8 mouse cellular contexts compared by ENCODE assay signal in the genomic region with DNA sequence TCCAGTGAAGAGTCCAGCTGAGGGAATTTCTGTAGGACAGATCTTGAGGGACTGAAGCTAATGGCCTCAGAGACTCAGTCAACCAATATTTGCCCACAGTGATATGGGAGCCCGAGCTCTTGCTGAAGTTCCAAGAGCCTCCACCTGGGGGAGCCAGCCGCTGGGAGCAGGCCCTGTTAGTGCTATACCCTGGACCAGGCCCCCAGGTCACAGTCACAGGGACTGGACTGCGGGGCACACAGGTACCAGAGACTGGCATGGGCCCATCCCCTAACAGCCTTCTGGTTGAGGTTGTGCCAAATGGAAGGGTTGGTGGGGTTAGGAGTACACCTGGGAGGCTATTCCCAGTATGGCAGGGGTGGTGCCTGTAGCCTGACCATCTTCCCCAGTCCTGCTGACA. TPM values are rescaled to one million over a fixed set of nuclear protein-coding genes. Genes with fewer than 3 reads are reported as not detected.
A peak's percentile ranks its signal among the peaks of the same experiment; 100 is the strongest.
DNase-seq lines count a peak whose midpoint lies in the region; ATAC-seq and TF ChIP-seq lines count a peak whose summit lies in the region.

No protein-coding gene starts in this region.

- TF ChIP-seq POLR2A in cerebellum, adult 2 months (IDR thresholded peaks at IDR 0.05; ENCODE audit: borderline replicate concordance, insufficient read depth, low read length): no peak

- intact Hi-C loops in heart, postnatal 25 days (cut with DNase I): loop anchor here (5.0 kb wide), 1 partner anchor 59 kb away; no protein-coding TSS in a partner anchor
- intact Hi-C loops in left cerebral cortex, postnatal 14 days (cut with DNase I): loop anchor here (5.0 kb wide), 1 partner anchor 71 kb away; no protein-coding TSS in a partner anchor

- no peak overlapping the region for H3K4me3 ChIP-seq in cerebellum, adult 2 months (replicated peaks; ENCODE audit: insufficient read depth, low read depth, low read length)
- H3K4me3 ChIP-seq in forebrain, embryonic 16.5 days (replicated peaks; ENCODE audit: low read length): no peak overlapping the region
- H3K4me3 ChIP-seq in hindbrain, embryonic 14.5 days (replicated peaks; ENCODE audit: low read length): no peak overlapping the region

- H3K9me3 ChIP-seq in forebrain, embryonic 16.5 days (ENCODE audit: control insufficient read depth, low read length): no peaks in the 10 kb centered on the region
- no peaks in the 10 kb centered on the region for H3K9me3 ChIP-seq in hindbrain, embryonic 14.5 days (ENCODE audit: control insufficient read depth, low read length)

- H3K27ac ChIP-seq in cerebellum, adult 2 months (ENCODE audit: insufficient read depth, low read length): peak overlapping the region; percentile 76; the same call in 1 of the 2 replicates
- H3K27ac ChIP-seq in forebrain, embryonic 16.5 days (ENCODE audit: low read length): no peak overlapping the region
- H3K27ac ChIP-seq in hindbrain, embryonic 14.5 days: no peak overlapping the region

- peak; percentile 60 to 82 for DNase-seq in heart, adult 18-20 months
- DNase-seq in heart, postnatal 25 days (ENCODE audit: low spot score): no peak
- DNase-seq in cerebellum, adult 2 months: peak; percentile 79 to 89
- DNase-seq in hindbrain, embryonic 14.5 days (ENCODE audit: low spot score): peak; percentile 68
- peak; percentile 76 to 81 for DNase-seq in left cerebral cortex, postnatal 14 days (ENCODE audit: low spot score in 2 of 2)
- DNase-seq in skeletal muscle tissue, adult 2 months (ENCODE audit: low read depth, low spot score): peak; percentile 59

- peak; percentile 79 for TF ChIP-seq CTCF in cerebellum, adult 2 months (IDR thresholded peaks at IDR 0.05; ENCODE audit: borderline replicate concordance, insufficient read depth, low read depth, low read length)

- H3K27me3 ChIP-seq in cerebellum, adult 2 months (ENCODE audit: control insufficient read depth, insufficient read depth, low read length): no peaks in the 10 kb centered on the region
- peaks cover 25% of the 10 kb centered on the region for H3K27me3 ChIP-seq in forebrain, embryonic 16.5 days (replicated peaks; ENCODE audit: control insufficient read depth, insufficient read depth, low read length)
- peaks cover 18% of the 10 kb centered on the region for H3K27me3 ChIP-seq in hindbrain, embryonic 14.5 days (ENCODE audit: control insufficient read depth, insufficient read depth, low read length)

- ATAC-seq in forebrain, embryonic 16.5 days: 0 out of 2 replicates have a peak, but pooled peaks have one; percentile 14
- ATAC-seq in hindbrain, embryonic 14.5 days (ENCODE audit: low FRiP score): peak; percentile 28; the same call in 1 of the 2 replicates
- peak; percentile 77 for ATAC-seq in megakaryocyte progenitor cell, adult 5-6 weeks (replicated peaks; ENCODE audit: poor library complexity)

- peaks cover 21% of the 10 kb centered on the region for H3K36me3 ChIP-seq in forebrain, embryonic 16.5 days (ENCODE audit: control insufficient read depth, insufficient read depth)
- H3K36me3 ChIP-seq in hindbrain, embryonic 14.5 days (replicated peaks; ENCODE audit: control insufficient read depth, insufficient read depth): peaks cover 46% of the 10 kb centered on the region

- no peak overlapping the region for H3K9ac ChIP-seq in forebrain, embryonic 16.5 days (replicated peaks; ENCODE audit: low read depth, low read length)
- no peak overlapping the region for H3K9ac ChIP-seq in hindbrain, embryonic 14.5 days

- no peak overlapping the region for H3K4me2 ChIP-seq in forebrain, embryonic 16.5 days (ENCODE audit: low read length)
- H3K4me2 ChIP-seq in hindbrain, embryonic 14.5 days (replicated peaks): 0 out of 2 replicates have a peak overlapping the region, but pooled peaks have one; percentile 98

- peaks cover 20% of the 10 kb centered on the region for H3K4me1 ChIP-seq in cerebellum, adult 2 months (ENCODE audit: control insufficient read depth, insufficient read depth, low read length)
- H3K4me1 ChIP-seq in forebrain, embryonic 16.5 days (replicated peaks; ENCODE audit: control insufficient read depth, insufficient read depth, low read length): peaks cover 26% of the 10 kb centered on the region
- H3K4me1 ChIP-seq in hindbrain, embryonic 14.5 days (replicated peaks; ENCODE audit: control insufficient read depth, insufficient read depth, low read length): peaks cover 16% of the 10 kb centered on the region

- 1% methylated on average over 3 of the region's 3 CpGs for WGBS in cerebellum, adult 2 months
- 15% methylated on average over 3 of the region's 3 CpGs for WGBS in forebrain, embryonic 16.5 days
- WGBS in hindbrain, embryonic 14.5 days: 17% methylated on average over 3 of the region's 3 CpGs

RNA-seq across cellular contexts. Expression of a gene that starts 0.9 kb away (rescaled TPM):
- under 1 TPM in 1 of 2 experiments, not detected in 1; 0.33 TPM for total RNA-seq in heart, adult 18-20 months (2021)
- total RNA-seq in heart, postnatal 25 days (2021): under 1 TPM; 0.39 TPM
- polyA plus RNA-seq in cerebellum, adult 2 months (2012; rRNA removed): 3.0 and 4.3 TPM in 2 replicates
- 0.15 TPM in 1 of 2 replicates, not detected in the other for polyA plus RNA-seq in forebrain, embryonic 16.5 days (2015; fragmentation: Nextera tagmentation; extraction: Ambion mirVana)
- 0.16 TPM in 1 of 2 replicates, not detected in the other for polyA plus RNA-seq in hindbrain, embryonic 14.5 days (2014; fragmentation: Nextera tagmentation; extraction: Ambion mirVana)
- total RNA-seq in left cerebral cortex, postnatal 14 days (2021): 1 to 10 TPM; 1.6 to 1.9 TPM
- total RNA-seq in megakaryocyte progenitor cell, adult 5-6 weeks (2015): not detected in 2 replicates
- total RNA-seq in megakaryocyte progenitor cell, adult 5-6 weeks (2017): 0.14 TPM in 1 of 2 replicates, not detected in the other

RNA-seq across cellular contexts. Expression of a gene that starts 7.4 kb away (rescaled TPM):
- total RNA-seq in heart, adult 18-20 months (2021): under 1 TPM; 0.41 to 0.69 TPM
- total RNA-seq in heart, postnatal 25 days (2021): under 1 TPM; 0.48 to 0.81 TPM
- polyA plus RNA-seq in cerebellum, adult 2 months (2012; rRNA removed): 0.27 and 0.38 TPM in 2 replicates
- not detected in 2 replicates for polyA plus RNA-seq in forebrain, embryonic 16.5 days (2015; fragmentation: Nextera tagmentation; extraction: Ambion mirVana)
- 0.37 and 0.96 TPM in 2 replicates for polyA plus RNA-seq in hindbrain, embryonic 14.5 days (2014; fragmentation: Nextera tagmentation; extraction: Ambion mirVana)
- 1 to 10 TPM; 2.5 to 2.9 TPM for total RNA-seq in left cerebral cortex, postnatal 14 days (2021)
- total RNA-seq in megakaryocyte progenitor cell, adult 5-6 weeks (2015): not detected in 2 replicates
- total RNA-seq in megakaryocyte progenitor cell, adult 5-6 weeks (2017): not detected in 2 replicates

RNA-seq across cellular contexts. Expression of a gene that starts 7.5 kb away (rescaled TPM):
- 10 to 100 TPM; 30.7 to 32.4 TPM for total RNA-seq in heart, adult 18-20 months (2021)
- total RNA-seq in heart, postnatal 25 days (2021): 10 to 100 TPM; 27.4 to 29.7 TPM
- polyA plus RNA-seq in cerebellum, adult 2 months (2012; rRNA removed): 106 and 122 TPM in 2 replicates
- 129 and 143 TPM in 2 replicates for polyA plus RNA-seq in forebrain, embryonic 16.5 days (2015; fragmentation: Nextera tagmentation; extraction: Ambion mirVana)
- 117 and 123 TPM in 2 replicates for polyA plus RNA-seq in hindbrain, embryonic 14.5 days (2014; fragmentation: Nextera tagmentation; extraction: Ambion mirVana)
- total RNA-seq in left cerebral cortex, postnatal 14 days (2021): 10 to 100 TPM; 60.0 to 62.8 TPM
- 64.8 and 78.7 TPM in 2 replicates for total RNA-seq in megakaryocyte progenitor cell, adult 5-6 weeks (2015)
- 32.6 and 43.9 TPM in 2 replicates for total RNA-seq in megakaryocyte progenitor cell, adult 5-6 weeks (2017)

RNA-seq across cellular contexts. Expression of a gene that starts 7.9 kb away (rescaled TPM):
- 10 to 100 TPM; 28.6 to 28.7 TPM for total RNA-seq in heart, adult 18-20 months (2021)
- 10 to 100 TPM; 29.6 to 29.9 TPM for total RNA-seq in heart, postnatal 25 days (2021)
- polyA plus RNA-seq in cerebellum, adult 2 months (2012; rRNA removed): 52.0 and 66.4 TPM in 2 replicates
- 62.6 and 65.1 TPM in 2 replicates for polyA plus RNA-seq in forebrain, embryonic 16.5 days (2015; fragmentation: Nextera tagmentation; extraction: Ambion mirVana)
- polyA plus RNA-seq in hindbrain, embryonic 14.5 days (2014; fragmentation: Nextera tagmentation; extraction: Ambion mirVana): 55.6 and 62.9 TPM in 2 replicates
- total RNA-seq in left cerebral cortex, postnatal 14 days (2021): 10 to 100 TPM; 42.7 to 43.6 TPM
- 74.9 and 78.4 TPM in 2 replicates for total RNA-seq in megakaryocyte progenitor cell, adult 5-6 weeks (2015)
- total RNA-seq in megakaryocyte progenitor cell, adult 5-6 weeks (2017): 11.5 and 19.0 TPM in 2 replicates

RNA-seq across cellular contexts. Expression of a gene that starts 20.5 kb away (rescaled TPM):
- 100 to 1,000 TPM; 897 to 934 TPM for total RNA-seq in heart, adult 18-20 months (2021)
- total RNA-seq in heart, postnatal 25 days (2021): 100 to 1,000 TPM; 883 to 894 TPM
- polyA plus RNA-seq in cerebellum, adult 2 months (2012; rRNA removed): 776 and 779 TPM in 2 replicates
- polyA plus RNA-seq in forebrain, embryonic 16.5 days (2015; fragmentation: Nextera tagmentation; extraction: Ambion mirVana): 1,342 and 1,351 TPM in 2 replicates
- polyA plus RNA-seq in hindbrain, embryonic 14.5 days (2014; fragmentation: Nextera tagmentation; extraction: Ambion mirVana): 1,195 and 1,204 TPM in 2 replicates
- 100 to 1,000 TPM; 433 to 483 TPM for total RNA-seq in left cerebral cortex, postnatal 14 days (2021)
- total RNA-seq in megakaryocyte progenitor cell, adult 5-6 weeks (2015): 1,168 and 1,276 TPM in 2 replicates
- total RNA-seq in megakaryocyte progenitor cell, adult 5-6 weeks (2017): 222 and 291 TPM in 2 replicates

Comparison
In these comparisons a context has a peak if more than half of its experiments do, and no peak if none do; other contexts are left out.
1. ATAC-seq: peak in every context shown above with its lines; median percentile 77 in megakaryocyte progenitor cell, adult 5-6 weeks; 28 in hindbrain, embryonic 14.5 days; 14 in forebrain, embryonic 16.5 days.